Mouse (Mus musculus) heart, embryonic 12.5 days (tissue): ENCODE measurements around the gene Smg6. TPM values are rescaled to one million over a fixed set of nuclear protein-coding genes. Genes with fewer than 3 reads are reported as not detected.

Experiments
- ATAC-seq: fragments of 200-750 bp; cut with Nextera tagmentation; 2 replicates; pipeline ENCODE4 v1.8.0; 2017; ENCODE audit warnings: moderate TSS enrichment, moderate library complexity; ENCODE audit not compliant: insufficient number of reproducible peaks, low FRiP score
- H3K27ac ChIP-seq: fragments of 300-500 bp; sonication (generic); 2 replicates; pipeline ENCODE4 v1.5.1; 2016; ENCODE audit warnings: mild to moderate bottlenecking, moderate library complexity; ENCODE audit not compliant: poor library complexity, severe bottlenecking
- H3K27me3 ChIP-seq: fragments of 300-500 bp; sonication (generic); replicated peaks from 2 replicates; pipeline ENCODE4 v1.6.1; 2016; ENCODE audit warnings: mild to moderate bottlenecking, moderate library complexity
- H3K36me3 ChIP-seq: fragments of 300-500 bp; sonication (generic); 2 replicates; pipeline ENCODE4 v1.6.1; 2016; ENCODE audit warnings: mild to moderate bottlenecking, moderate library complexity
- H3K4me1 ChIP-seq: fragments of 300-500 bp; sonication (generic); replicated peaks from 2 replicates; pipeline ENCODE4 v1.6.1; 2016; ENCODE audit warnings: mild to moderate bottlenecking
- H3K4me2 ChIP-seq: fragments of 300-500 bp; sonication (generic); 2 replicates; pipeline ENCODE4 v1.6.1; 2016; ENCODE audit warnings: mild to moderate bottlenecking, moderate library complexity
- H3K4me3 ChIP-seq: fragments of 300-500 bp; sonication (generic); 2 replicates; pipeline ENCODE4 v1.5.1; 2016; ENCODE audit warnings: mild to moderate bottlenecking
- H3K9ac ChIP-seq: fragments of 300-500 bp; sonication (generic); 2 replicates; pipeline ENCODE4 v1.6.1; 2016; ENCODE audit warnings: mild to moderate bottlenecking, moderate library complexity
- H3K9me3 ChIP-seq: fragments of 300-500 bp; sonication (generic); replicated peaks from 2 replicates; pipeline ENCODE4 v1.6.1; 2016; ENCODE audit warnings: mild to moderate bottlenecking, moderate library complexity
- WGBS: fragments of 180-500 bp; shearing (Covaris S2); methylation state at CpG from one replicate; pipeline ENCODE4 v1.1.7; 2016; 5-methylcytosine and 5-hydroxymethylcytosine counted together
- polyA plus RNA-seq: library from polyadenylated mRNA; unstranded; fragments of >200 nt; fragmentation: Nextera tagmentation; extraction: Ambion mirVana; gene quantifications from 2 replicates; pipeline ENCODE4 v1.2.1, GENCODE M21; 2016

Gene Smg6
- polyA plus RNA-seq, 1 experiment from 2014 or later = 13.4 TPM

DNA sequence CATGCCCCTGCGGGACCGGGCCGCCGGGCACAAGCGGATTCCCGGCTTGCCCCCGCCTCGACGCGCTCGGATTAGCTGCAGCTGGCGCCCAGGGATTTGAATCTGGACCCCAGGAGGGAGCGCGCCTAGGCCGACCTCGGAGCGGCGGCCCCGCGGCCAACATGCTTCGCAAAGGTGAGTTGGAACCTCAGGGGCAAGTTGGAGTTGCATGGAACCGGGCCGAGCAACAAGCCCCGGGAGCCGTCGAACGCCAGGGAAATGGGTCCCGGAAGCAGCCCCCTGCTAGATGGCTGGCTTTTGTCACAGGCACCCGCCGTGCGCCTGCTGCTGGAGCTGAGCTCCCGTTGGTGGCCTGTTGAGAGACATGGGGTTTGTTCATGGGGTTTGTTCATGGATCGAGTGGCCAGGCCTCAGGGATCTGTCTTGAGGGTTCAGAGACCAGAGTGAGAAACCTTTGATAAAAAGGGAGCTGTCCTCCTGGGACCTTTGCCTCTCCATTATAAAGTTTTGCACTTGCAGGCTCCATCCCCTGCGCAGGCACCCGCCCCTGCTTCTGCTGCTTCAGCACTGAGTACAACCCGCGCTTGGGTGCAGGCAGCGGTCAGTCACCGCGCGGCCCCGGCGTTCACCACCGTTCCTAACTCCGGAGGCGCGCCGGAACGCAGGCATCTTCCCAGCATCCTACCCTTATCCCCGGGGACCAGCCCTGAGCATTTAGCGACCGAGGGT is 268.7 kb downstream of the Smg6 start:
- Histone ChIP-seq H3K36me3 (no peaks in the 10 kb centered on the region), H3K4me2 (peak overlapping the region; percentile 87), H3K4me1 (peaks cover 62% of the 10 kb centered on the region), H3K27ac (peak overlapping the region; percentile 84), H3K9me3 (no peaks in the 10 kb centered on the region), H3K9ac (peak overlapping the region; percentile 80), H3K4me3 (peak overlapping the region; percentile 71), H3K27me3 (peaks cover 42% of the 10 kb centered on the region)
- no peak for ATAC-seq
- under 1% methylated on average over 52 of the region's 52 CpGs for WGBS

DNA sequence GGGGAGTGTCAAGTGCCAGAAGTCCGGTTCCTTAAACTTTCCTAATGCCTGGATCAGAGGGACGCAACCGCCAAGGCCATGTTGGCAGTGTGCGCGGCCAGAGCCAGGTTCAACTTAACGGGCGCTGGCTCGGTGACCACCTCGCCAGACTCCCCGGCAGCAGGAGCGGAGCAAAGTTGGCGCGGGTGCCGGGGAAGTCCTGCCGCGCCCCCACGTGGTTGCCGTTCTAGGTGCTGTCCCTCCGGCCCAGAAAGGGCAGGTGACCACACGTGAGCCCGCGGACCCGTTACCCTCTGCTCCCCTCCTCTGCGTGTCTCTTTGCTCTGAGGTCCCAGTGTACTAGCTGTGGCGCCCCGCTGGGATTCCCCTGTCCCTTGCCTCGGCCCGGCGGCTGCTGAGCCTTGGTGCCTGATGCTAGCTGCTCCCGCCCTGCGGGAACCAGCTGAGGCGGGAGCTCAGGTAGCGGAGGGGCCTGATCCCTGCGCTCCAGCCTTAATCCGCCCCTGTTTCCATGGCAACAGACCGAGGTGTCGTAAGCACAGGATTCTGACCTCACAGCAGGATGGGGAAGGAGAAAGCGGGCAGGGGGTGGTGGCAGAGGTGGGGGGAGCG is 269.3 kb downstream of the Smg6 start:
- peaks cover 42% of the 10 kb centered on the region for H3K27me3 ChIP-seq
- peaks cover 63% of the 10 kb centered on the region for H3K4me1 ChIP-seq
- peak overlapping the region; percentile 71 for H3K4me3 ChIP-seq
- peak overlapping the region; percentile 84 for H3K27ac ChIP-seq
- H3K9ac ChIP-seq = peak overlapping the region; percentile 80
- peak overlapping the region; percentile 87 for H3K4me2 ChIP-seq
- no peaks in the 10 kb centered on the region; the same call in 1 of the 2 replicates for H3K9me3 ChIP-seq
- H3K36me3 ChIP-seq = no peaks in the 10 kb centered on the region
- WGBS = 2% methylated on average over 39 of the region's 39 CpGs
- ATAC-seq = no peak

DNA sequence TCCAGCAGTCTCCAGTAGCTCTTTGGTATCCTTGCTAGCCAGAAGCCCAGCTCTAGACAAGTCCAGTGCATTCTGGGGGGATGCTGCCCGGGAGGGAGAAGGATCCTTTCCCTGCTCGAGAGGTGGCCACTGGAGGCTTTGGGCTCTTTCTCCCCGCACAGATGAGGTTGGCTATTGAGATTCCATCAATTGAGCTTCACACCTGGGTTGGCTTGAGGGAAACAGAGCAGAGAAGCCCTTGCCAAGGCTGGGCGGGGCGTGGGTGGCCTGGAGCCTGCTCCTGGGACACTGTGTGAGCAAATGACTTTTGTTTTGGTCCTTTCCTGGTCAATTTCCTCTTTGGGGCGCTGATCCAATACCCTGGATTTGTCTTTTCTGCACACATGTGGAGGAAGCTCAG is 270.5 kb downstream of the Smg6 start:
- Histone ChIP-seq H3K27ac (no peak overlapping the region), H3K4me1 (peaks cover 68% of the 10 kb centered on the region), H3K9me3 (no peaks in the 10 kb centered on the region; the same call in 1 of the 2 replicates), H3K4me2 (0 out of 2 replicates have a peak overlapping the region, but pooled peaks have one; percentile 87), H3K27me3 (peaks cover 42% of the 10 kb centered on the region), H3K36me3 (no peaks in the 10 kb centered on the region), H3K4me3 (no peak overlapping the region), H3K9ac (no peak overlapping the region)
- 60% methylated on average over 6 of the region's 6 CpGs for WGBS
- ATAC-seq = no peak

DNA sequence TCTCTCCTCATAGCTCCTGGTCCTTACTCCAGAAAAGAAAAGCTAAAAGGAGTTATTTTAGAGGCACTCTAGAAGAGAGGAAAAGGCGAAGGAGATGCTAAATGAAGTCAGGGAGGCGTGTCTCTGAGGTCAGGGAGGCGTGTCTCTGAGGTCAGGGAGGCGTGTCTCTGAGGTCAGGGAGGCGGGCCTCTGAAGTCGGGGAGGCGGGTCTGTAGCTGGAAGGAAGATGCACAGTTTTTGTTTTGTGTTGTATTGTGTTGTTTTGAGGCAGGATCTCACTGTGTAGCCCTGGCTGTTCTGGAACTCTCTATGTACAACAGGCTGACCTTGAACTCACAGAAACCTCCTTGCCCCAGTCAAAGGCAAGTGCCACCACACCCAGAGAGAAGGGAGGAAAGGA is 272.3 kb downstream of the Smg6 start:
- H3K4me3 ChIP-seq = no peak overlapping the region
- 35% methylated on average over 7 of the region's 7 CpGs for WGBS
- no peak overlapping the region for H3K9ac ChIP-seq
- peaks cover 71% of the 10 kb centered on the region for H3K4me1 ChIP-seq
- H3K4me2 ChIP-seq = no peak overlapping the region
- no peak for ATAC-seq
- H3K36me3 ChIP-seq = no peaks in the 10 kb centered on the region
- no peak overlapping the region for H3K27ac ChIP-seq
- H3K9me3 ChIP-seq = no peaks in the 10 kb centered on the region; the same call in 1 of the 2 replicates
- peaks cover 42% of the 10 kb centered on the region for H3K27me3 ChIP-seq

DNA sequence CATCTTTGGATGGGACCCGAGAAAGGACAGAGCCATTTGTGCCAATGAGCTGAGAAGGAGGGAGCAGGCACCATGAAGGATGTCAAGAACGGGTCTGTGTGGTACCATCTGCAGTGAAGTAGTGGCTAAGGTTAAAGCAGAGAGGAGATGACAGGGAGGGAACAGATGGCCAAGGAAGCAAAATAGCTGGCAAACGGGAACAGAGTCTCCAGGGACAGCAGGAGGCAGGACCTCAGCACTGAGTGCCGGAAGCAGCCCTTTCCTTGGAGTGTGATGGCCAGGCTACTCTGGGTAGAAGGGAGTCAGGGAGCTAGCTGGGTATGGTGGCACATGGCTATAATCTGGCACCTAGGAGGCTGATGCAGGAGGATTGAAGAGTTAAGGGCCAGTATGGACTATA is 273.2 kb downstream of the Smg6 start:
- no peaks in the 10 kb centered on the region for H3K36me3 ChIP-seq
- H3K4me1 ChIP-seq = peaks cover 73% of the 10 kb centered on the region
- 62% methylated on average over 4 of the region's 4 CpGs for WGBS
- no peak overlapping the region for H3K27ac ChIP-seq
- H3K4me2 ChIP-seq = no peak overlapping the region
- H3K9me3 ChIP-seq = no peaks in the 10 kb centered on the region; the same call in 1 of the 2 replicates
- H3K4me3 ChIP-seq = no peak overlapping the region
- no peak for ATAC-seq
- peaks cover 36% of the 10 kb centered on the region for H3K27me3 ChIP-seq
- no peak overlapping the region for H3K9ac ChIP-seq

DNA sequence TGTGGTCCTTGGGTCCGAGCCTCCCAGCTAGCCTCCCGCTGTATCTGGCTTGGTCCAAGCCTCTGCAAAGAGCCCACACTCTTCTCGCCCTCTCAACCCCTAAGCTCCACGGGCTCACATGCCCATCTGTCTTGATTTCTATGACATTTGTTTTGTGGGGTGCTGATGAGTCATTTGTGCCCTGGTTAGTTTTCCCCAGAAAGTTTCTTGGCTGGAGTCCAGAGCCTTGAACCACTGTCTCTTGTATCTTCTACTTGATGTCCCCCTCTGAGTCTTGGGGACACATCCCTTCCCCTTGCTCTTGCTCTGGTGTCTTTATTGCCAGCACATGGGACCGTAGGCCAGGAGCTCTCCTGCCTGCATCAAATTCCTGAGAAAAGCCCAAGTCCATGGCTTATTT is 274.3 kb downstream of the Smg6 start:
- ATAC-seq = no peak
- no peak overlapping the region for H3K4me3 ChIP-seq
- H3K4me1 ChIP-seq = peaks cover 77% of the 10 kb centered on the region

DNA sequence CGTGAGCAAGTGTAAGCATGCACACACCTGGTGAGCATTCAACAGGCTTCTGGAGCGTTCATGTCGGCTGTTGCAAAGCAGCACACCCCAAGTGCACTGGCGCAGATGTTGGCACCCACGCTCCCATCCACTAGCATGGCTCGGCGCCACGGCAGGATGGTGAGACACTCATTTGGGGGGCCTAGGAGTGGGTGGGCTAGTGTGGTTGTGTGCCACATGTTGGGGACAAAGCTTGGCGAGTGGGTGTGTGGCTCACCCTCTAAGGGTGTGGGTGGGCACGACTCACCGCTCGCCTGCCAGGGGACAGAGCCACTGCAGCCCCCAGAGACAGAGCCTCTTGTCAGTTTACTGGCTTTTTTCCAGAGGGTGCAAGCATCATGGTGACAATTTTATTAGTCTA is 275.3 kb downstream of the Smg6 start:
- Histone ChIP-seq H3K27me3 (peaks cover 14% of the 10 kb centered on the region), H3K9me3 (no peaks in the 10 kb centered on the region; the same call in 1 of the 2 replicates), H3K9ac (no peak overlapping the region)

More for the DNA sequence above, 274.3 kb downstream of the Smg6 start:
- peaks cover 24% of the 10 kb centered on the region for H3K27me3 ChIP-seq
- H3K36me3 ChIP-seq = no peaks in the 10 kb centered on the region
- no peak overlapping the region for H3K27ac ChIP-seq
- WGBS = 75% methylated on average over 5 of the region's 5 CpGs
- H3K9ac ChIP-seq = no peak overlapping the region
- no peaks in the 10 kb centered on the region; the same call in 1 of the 2 replicates for H3K9me3 ChIP-seq
- no peak overlapping the region for H3K4me2 ChIP-seq

DNA sequence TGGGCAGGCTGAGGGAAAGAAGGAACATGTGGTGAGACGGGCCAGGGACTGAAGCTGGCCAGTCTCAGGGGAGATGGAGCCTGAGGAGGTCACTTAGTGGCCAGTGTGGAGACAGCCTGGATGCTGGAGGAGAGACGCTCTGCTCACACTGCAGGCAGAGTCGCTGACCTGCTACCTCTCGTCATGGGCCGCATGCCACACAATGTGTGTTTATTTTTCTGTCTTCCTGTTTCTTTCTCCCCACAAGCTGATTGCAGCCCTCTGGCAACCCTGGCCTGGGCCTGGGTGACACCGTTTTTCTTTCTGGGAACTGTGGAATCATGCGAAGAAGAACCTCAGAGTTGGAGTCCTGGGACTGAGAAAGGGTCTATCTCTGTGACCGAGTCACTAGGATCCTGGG is 276.1 kb downstream of the Smg6 start:
- ATAC-seq = no peak
- H3K9me3 ChIP-seq = no peaks in the 10 kb centered on the region; the same call in 1 of the 2 replicates
- WGBS = 45% methylated on average over 8 of the region's 8 CpGs
- H3K27me3 ChIP-seq = peaks cover 6% of the 10 kb centered on the region
- H3K27ac ChIP-seq = no peak overlapping the region
- H3K9ac ChIP-seq = no peak overlapping the region
- peaks cover 76% of the 10 kb centered on the region for H3K4me1 ChIP-seq
- no peak overlapping the region for H3K4me2 ChIP-seq
- no peak overlapping the region for H3K4me3 ChIP-seq
- H3K36me3 ChIP-seq = no peaks in the 10 kb centered on the region

More for the DNA sequence above, 275.3 kb downstream of the Smg6 start:
- ATAC-seq = no peak
- no peak overlapping the region for H3K27ac ChIP-seq
- no peak overlapping the region for H3K4me3 ChIP-seq
- no peak overlapping the region for H3K4me2 ChIP-seq
- peaks cover 78% of the 10 kb centered on the region for H3K4me1 ChIP-seq
- no peaks in the 10 kb centered on the region for H3K36me3 ChIP-seq
- WGBS = 88% methylated on average over 12 of the region's 12 CpGs

DNA sequence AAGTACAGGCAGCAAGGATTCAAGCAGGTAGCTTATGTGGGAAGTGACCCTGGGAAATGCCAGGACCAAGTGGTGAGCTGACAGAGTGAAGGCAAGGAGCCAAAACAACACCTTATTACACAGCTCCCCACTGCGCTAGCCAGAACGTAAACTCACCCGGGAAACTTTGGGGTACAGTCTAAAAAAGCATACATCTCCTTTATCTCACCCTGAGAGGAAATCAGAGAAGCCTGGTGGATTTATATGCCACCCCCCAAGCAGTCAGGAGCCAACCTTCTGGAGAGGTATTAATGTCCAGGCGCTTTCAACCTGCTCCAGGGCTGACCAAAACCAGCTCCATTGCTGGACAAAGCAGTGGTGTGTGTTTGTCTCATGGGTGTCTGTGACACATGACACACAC is 278.3 kb downstream of the Smg6 start:
- no peak overlapping the region; the same call in 1 of the 2 replicates for H3K27ac ChIP-seq

DNA sequence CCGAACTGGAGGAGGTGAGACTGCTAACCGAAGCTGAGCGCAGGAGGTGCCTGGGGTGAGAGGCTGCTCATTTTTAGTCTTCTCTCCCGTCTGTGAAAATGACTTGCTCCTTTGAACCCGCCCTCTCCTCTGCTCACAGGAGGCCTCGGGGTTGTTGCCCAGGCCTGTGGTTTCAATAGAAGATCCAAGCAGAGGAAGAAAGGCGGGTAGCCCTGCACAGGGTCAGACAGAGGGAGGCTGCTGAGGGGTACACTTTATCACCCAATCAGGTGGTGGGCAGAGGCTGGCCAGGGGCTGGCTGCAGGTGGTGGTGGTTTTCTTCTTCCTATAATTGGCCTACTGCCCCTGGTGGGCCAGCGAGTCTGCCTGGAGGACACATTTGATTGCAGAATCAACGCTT is 278.8 kb downstream of the Smg6 start:
- peaks cover 89% of the 10 kb centered on the region for H3K4me1 ChIP-seq
- no peak overlapping the region for H3K9ac ChIP-seq

More for the DNA sequence above, 278.3 kb downstream of the Smg6 start:
- 70% methylated on average over 4 of the region's 4 CpGs for WGBS
- H3K36me3 ChIP-seq = no peaks in the 10 kb centered on the region
- H3K27me3 ChIP-seq = no peaks in the 10 kb centered on the region
- no peaks in the 10 kb centered on the region; the same call in 1 of the 2 replicates for H3K9me3 ChIP-seq
- H3K4me2 ChIP-seq = no peak overlapping the region
- H3K4me3 ChIP-seq = no peak overlapping the region
- H3K4me1 ChIP-seq = peaks cover 84% of the 10 kb centered on the region
- ATAC-seq = no peak
- no peak overlapping the region for H3K9ac ChIP-seq

DNA sequence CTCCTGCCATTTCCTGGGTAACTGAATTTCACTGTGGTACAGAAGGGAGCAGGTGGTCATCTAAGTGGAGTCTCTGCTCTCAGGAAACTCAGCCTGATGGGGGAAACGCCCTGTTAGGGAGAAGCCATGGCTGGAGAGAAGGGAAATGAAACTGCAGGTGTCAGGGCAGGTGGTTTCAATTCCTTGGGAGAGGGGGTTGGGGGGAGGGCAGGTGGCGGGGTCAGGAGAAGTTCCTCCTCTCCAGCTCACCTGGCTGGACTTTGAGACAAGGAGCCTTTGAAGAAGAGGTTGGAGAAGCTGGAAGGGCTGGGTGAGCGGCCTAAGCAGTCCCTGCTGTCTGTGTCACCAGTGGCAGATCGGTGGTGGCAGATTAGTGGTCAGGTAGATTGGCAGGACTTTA is 280.7 kb downstream of the Smg6 start:
- Histone ChIP-seq H3K27me3 (no peaks in the 10 kb centered on the region), H3K4me2 (no peak overlapping the region), H3K9ac (no peak overlapping the region), H3K4me3 (no peak overlapping the region), H3K27ac (no peak overlapping the region), H3K9me3 (no peaks in the 10 kb centered on the region), H3K36me3 (no peaks in the 10 kb centered on the region), H3K4me1 (peaks cover 86% of the 10 kb centered on the region)
- WGBS = 87% methylated on average over 4 of the region's 4 CpGs
- no peak for ATAC-seq

More for the DNA sequence above, 278.8 kb downstream of the Smg6 start:
- H3K9me3 ChIP-seq = no peaks in the 10 kb centered on the region; the same call in 1 of the 2 replicates
- H3K4me2 ChIP-seq = no peak overlapping the region
- peak overlapping the region; percentile 34 for H3K27ac ChIP-seq
- no peak for ATAC-seq
- H3K27me3 ChIP-seq = no peaks in the 10 kb centered on the region
- no peak overlapping the region for H3K4me3 ChIP-seq
- no peaks in the 10 kb centered on the region for H3K36me3 ChIP-seq
- WGBS = 58% methylated on average over 9 of the region's 9 CpGs
